Mouse (Mus musculus): ENCODE results near the gene Icam4. TPM values are rescaled to one million over a fixed set of nuclear protein-coding genes. Genes with fewer than 3 reads are reported as not detected.

The Icam4 gene
- polyA plus RNA-seq, 1 experiment from 2014 or later = 16.2 TPM

DNA sequence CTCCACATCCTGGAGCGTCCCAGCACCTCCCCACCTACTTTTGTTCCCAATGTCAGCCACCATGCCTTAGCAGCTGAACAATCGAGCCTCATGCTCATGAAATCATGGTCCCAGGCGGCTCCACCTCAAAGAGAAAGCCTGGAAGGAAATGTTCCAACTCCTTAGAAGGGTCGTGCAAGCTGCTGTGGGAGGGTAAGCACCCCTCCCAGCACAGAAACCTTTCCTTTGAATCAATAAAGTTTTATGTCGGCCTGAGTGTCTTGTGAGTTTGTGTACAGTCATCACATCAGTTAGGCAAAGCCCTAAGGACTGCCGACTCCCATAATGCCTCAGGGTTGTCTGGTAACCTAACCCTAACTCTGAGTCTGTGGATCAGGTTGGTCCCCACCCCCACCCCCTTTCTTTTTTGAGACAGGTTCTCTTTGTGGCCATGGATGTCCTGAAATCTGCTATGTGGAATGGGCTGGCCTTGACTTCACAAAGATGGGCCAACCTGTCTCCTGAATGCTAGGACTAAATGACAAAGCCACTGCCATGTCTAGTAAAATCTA, 538 bp upstream of the Icam4 start:
- H3K9me3 ChIP-seq = no peaks in the 10 kb centered on the region
- no peaks in the 10 kb centered on the region for H3K36me3 ChIP-seq
- no peak overlapping the region for H3K4me2 ChIP-seq
- H3K27ac ChIP-seq = no peak overlapping the region
- 68% methylated on average over 6 of the region's 6 CpGs for WGBS
- ATAC-seq (ENCODE audit: insufficient read depth, low FRiP score, low read depth) = no peak
- peaks cover 33% of the 10 kb centered on the region for H3K27me3 ChIP-seq (replicated peaks)
- H3K9ac ChIP-seq = no peak overlapping the region
- H3K4me3 ChIP-seq (replicated peaks) = no peak overlapping the region
- H3K4me1 ChIP-seq = peaks cover 38% of the 10 kb centered on the region

DNA sequence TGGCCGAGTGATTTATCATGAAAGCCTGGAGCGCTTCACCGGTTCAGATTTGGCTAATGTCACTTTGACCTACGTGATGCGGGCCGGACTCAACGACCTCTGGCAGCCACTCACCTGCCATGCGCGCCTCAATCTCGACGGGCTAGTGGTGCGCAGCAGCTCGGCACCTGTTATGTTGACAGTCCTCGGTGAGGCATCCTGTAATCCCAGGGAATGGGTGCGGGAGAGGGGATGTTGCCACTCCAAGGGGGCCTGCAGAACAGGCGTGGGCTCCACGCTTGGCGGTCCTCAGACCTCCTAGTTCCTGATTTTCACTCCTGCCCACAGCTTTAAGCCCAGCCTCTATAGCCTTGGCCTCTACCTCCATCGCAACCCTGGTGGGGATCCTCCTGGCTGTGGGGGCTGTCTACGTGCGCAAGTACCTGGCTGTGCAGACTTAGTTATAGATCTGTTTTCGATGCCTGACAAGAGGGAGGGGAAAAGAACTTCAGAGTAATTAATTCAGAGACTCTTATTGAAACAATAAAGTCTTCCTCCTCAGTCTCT, 955 bp downstream of the Icam4 start:
- H3K9ac ChIP-seq = no peak overlapping the region
- ATAC-seq (ENCODE audit: insufficient read depth, low FRiP score, low read depth) = no peak
- peaks cover 45% of the 10 kb centered on the region for H3K27me3 ChIP-seq (replicated peaks)
- H3K4me1 ChIP-seq = peaks cover 44% of the 10 kb centered on the region
- H3K9me3 ChIP-seq = no peaks in the 10 kb centered on the region
- H3K36me3 ChIP-seq = no peaks in the 10 kb centered on the region
- H3K4me2 ChIP-seq = peak overlapping the region; percentile 98
- 24% methylated on average over 22 of the region's 22 CpGs for WGBS
- H3K27ac ChIP-seq = no peak overlapping the region
- peak overlapping the region; percentile 54 for H3K4me3 ChIP-seq (replicated peaks)

DNA sequence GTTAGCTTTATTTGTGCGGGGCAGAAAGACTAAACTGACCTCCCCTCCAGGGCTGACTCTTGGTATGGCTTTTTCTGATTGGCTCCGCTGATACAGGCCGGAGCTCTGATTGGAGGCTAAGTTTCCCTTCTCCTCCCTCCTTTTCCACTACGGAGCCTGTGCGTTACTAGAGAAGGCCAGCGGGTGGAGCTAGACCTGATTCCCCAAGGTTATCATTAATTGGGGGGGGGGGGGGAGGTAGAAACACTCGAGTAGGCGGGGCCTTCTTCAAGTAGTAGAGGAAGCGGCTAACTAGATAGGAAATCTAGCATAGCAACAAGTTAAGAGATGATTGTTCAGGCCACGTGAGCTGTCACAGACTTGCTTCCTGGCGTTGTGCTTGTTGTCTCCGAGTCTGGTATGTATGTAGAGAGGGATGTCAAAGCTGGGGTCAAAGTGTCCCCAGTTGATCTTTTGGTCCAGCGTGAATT, 1.6 kb downstream of the Icam4 start:
- Histone ChIP-seq H3K4me3 (replicated peaks) (peak overlapping the region; percentile 54), H3K36me3 (no peaks in the 10 kb centered on the region), H3K27me3 (replicated peaks) (peaks cover 52% of the 10 kb centered on the region), H3K9ac (no peak overlapping the region), H3K4me2 (peak overlapping the region; percentile 98), H3K27ac (peak overlapping the region; percentile 55; the same call in 1 of the 2 replicates), H3K9me3 (no peaks in the 10 kb centered on the region), H3K4me1 (peaks cover 44% of the 10 kb centered on the region)
- 0% methylated on average over 13 of the region's 13 CpGs for WGBS
- ATAC-seq (ENCODE audit: insufficient read depth, low FRiP score, low read depth) = peak; percentile 73; the same call in 1 of the 2 replicates

DNA sequence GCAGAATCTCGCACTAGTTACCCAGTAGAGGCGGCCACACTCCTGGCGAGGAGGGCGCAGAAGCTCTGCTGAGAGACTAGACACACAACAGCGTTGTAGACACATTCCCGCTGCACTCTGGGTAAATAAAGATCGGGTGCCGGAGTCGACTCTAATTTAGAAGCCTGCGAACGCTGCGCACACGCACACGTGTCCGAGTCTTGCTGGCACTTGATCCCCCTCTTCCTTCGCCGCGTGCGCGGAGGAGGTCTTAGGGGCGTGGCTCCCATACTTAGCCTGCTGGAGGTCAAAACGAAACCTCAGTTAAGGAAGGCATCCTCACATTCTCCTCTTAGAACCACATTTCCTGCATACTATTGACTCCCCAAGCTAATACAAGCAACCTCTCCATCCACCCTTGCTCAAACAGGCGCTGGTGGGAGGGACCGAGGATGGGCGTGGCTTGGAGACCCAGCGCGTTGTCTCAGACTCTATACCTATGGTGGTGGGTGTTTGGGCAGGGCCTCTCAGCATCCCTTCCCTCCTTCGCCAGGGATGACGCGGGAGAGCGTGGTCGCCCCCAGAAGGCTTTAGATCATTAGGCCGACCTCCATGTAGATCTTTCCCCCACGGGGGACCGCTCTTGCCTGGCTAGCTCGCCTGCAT, 2.2 kb downstream of the Icam4 start:
- ATAC-seq (ENCODE audit: insufficient read depth, low FRiP score, low read depth) = no peak; the same call in 1 of the 2 replicates
- peak overlapping the region; percentile 98 for H3K4me2 ChIP-seq
- H3K27ac ChIP-seq = peak overlapping the region; percentile 55; the same call in 1 of the 2 replicates
- H3K4me1 ChIP-seq = peaks cover 44% of the 10 kb centered on the region
- no peaks in the 10 kb centered on the region for H3K9me3 ChIP-seq
- peaks cover 57% of the 10 kb centered on the region for H3K27me3 ChIP-seq (replicated peaks)
- no peak overlapping the region; the same call in 1 of the 2 replicates for H3K9ac ChIP-seq
- WGBS = under 1% methylated on average over 36 of the region's 36 CpGs
- H3K36me3 ChIP-seq = no peaks in the 10 kb centered on the region
- peak overlapping the region; percentile 54 for H3K4me3 ChIP-seq (replicated peaks)

DNA sequence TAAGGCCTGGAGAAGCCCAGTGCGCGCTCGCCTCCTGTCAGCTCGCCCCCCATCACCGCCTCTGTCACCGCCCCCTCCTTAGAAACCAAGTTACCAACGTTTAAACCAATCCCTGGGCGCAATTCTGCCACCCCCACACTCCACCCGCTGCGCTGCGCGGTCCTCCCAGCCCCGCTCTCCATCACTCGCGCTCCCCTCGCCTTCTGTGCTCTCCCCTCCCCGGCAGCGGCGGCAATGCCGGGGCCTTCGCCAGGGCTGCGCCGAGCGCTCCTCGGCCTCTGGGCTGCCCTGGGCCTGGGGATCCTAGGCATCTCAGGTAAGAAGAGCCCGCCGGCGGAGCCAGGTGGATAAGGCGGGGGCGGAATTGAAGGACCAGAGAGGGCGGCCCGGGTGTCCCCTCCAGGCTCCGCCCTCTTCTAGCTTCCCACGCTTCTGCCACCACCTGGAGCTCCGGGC, 2.8 kb downstream of the Icam4 start, which contains the start of gene Icam5:
Icam5 (plus strand) TSS at position 178 of the 456 bp plus-strand sequence.
- H3K4me2 ChIP-seq = peak within 1 kb of the TSS; percentile 98
- H3K27me3 ChIP-seq (replicated peaks) = peaks cover 63% of the 10 kb centered on the region
- H3K4me3 ChIP-seq (replicated peaks) = peak within 1 kb of the TSS; percentile 54
- no peaks in the 10 kb centered on the region for H3K9me3 ChIP-seq
- H3K9ac ChIP-seq = peak within 1 kb of the TSS; percentile 26; the same call in 1 of the 2 replicates
- WGBS = under 1% methylated on average over 35 of the region's 35 CpGs
- ATAC-seq (ENCODE audit: insufficient read depth, low FRiP score, low read depth) = no peak
- no peaks in the 10 kb centered on the region for H3K36me3 ChIP-seq
- peaks cover 44% of the 10 kb centered on the region for H3K4me1 ChIP-seq
- peak within 1 kb of the TSS; percentile 55; the same call in 1 of the 2 replicates for H3K27ac ChIP-seq

DNA sequence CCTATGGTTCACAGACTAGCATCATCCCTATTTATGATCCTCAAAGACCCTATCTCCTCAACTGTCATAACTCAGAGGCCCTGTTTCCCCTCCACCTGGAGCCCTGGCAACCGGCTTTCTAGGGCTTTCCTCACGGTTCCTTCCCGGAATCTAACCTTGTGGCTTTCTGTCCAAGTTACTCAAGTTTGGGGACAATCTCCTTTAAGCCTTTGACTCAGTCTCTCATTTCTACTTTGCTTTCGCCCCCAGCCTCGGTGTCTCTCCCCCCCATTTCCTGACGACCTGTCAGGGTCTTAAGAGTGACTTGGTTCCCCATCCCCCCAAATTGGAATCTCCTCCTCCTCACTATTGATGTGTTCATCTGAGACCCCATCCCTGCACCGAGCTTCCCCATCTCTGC, 3.3 kb downstream of the Icam4 start:
- Histone ChIP-seq H3K27me3 (replicated peaks) (peaks cover 66% of the 10 kb centered on the region), H3K9ac (peak overlapping the region; percentile 26; the same call in 1 of the 2 replicates), H3K36me3 (no peaks in the 10 kb centered on the region), H3K27ac (no peak overlapping the region), H3K9me3 (no peaks in the 10 kb centered on the region), H3K4me2 (peak overlapping the region; percentile 98), H3K4me1 (peaks cover 49% of the 10 kb centered on the region), H3K4me3 (replicated peaks) (peak overlapping the region; percentile 54)
- 6% methylated on average over 7 of the region's 7 CpGs for WGBS
- ATAC-seq (ENCODE audit: insufficient read depth, low FRiP score, low read depth) = no peak

DNA sequence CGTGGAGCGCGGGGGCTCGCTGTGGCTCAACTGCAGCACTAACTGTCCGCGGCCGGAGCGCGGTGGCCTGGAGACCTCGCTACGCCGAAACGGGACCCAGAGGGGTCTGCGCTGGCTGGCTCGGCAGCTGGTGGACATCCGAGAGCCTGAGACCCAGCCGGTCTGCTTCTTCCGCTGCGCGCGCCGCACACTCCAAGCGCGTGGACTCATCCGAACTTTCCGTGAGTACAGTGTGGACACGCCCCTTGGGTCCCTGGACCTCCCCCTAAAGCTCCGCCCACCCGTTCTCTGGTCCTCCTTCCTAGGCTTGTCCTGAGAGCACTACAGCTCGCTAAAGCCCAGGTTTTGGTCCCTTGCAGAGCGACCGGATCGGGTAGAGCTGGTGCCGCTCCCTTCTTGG, 4.0 kb downstream of the Icam4 start:
- Histone ChIP-seq H3K4me2 (peak overlapping the region; percentile 98), H3K27ac (no peak overlapping the region), H3K4me3 (replicated peaks) (peak overlapping the region; percentile 54), H3K27me3 (replicated peaks) (peaks cover 72% of the 10 kb centered on the region), H3K9ac (peak overlapping the region; percentile 26; the same call in 1 of the 2 replicates), H3K36me3 (no peaks in the 10 kb centered on the region), H3K9me3 (no peaks in the 10 kb centered on the region), H3K4me1 (peaks cover 54% of the 10 kb centered on the region)
- ATAC-seq (ENCODE audit: insufficient read depth, low FRiP score, low read depth) = peak; percentile 76
- 0% methylated on average over 34 of the region's 34 CpGs for WGBS

DNA sequence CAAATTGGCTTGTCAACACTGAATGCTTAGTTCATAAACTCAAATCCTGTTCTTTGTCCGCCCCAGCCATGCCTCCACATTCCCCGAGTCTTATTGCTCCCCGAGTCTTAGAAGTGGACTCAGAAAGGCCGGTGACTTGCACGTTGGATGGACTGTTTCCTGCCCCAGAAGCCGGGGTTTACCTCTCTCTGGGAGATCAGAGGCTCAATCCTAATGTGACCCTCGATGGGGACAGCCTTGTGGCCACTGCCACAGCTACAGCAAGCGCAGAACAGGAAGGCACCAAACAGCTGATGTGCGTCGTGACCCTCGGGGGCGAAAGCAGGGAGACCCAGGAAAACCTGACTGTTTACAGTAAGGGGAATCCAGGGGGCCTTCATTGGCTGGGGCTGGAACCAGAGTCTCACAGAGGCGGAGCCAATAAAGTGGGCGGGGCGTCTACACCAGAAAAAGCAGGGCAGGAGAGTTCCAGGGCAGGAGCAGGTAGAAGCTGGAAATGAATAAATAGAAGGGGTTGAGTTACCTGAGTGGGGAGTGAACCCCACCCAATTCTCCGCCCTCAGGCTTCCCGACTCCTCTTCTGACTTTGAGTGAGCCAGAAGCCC, 5.4 kb downstream of the Icam4 start:
- 5% methylated on average over 17 of the region's 17 CpGs for WGBS
- H3K36me3 ChIP-seq = no peaks in the 10 kb centered on the region
- no peaks in the 10 kb centered on the region for H3K9me3 ChIP-seq
- 0 out of 2 replicates have a peak overlapping the region, but pooled peaks have one; percentile 13 for H3K4me2 ChIP-seq
- H3K27ac ChIP-seq = no peak overlapping the region
- peaks cover 84% of the 10 kb centered on the region for H3K27me3 ChIP-seq (replicated peaks)
- H3K9ac ChIP-seq = no peak overlapping the region
- no peak overlapping the region for H3K4me3 ChIP-seq (replicated peaks)
- peaks cover 51% of the 10 kb centered on the region for H3K4me1 ChIP-seq
- ATAC-seq (ENCODE audit: insufficient read depth, low FRiP score, low read depth) = no peak

DNA sequence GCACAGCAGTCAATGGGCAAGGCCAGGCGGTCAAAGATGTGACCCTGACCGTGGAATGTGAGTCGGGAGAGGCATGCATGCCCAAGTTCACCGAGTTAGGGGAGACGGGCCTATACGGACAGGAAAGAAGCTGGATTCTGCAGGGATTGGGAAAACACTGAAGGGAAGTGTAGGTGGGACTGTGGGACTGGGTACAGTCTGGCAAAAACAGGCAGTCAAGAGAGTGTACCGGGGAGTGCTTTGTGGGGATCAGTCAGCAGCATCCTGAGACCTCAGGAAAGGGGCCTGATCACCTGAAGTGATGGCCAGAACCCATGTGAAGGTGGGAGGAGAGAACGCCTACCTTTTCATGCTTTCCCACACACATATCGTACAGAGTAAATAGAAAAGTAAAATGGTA, 6.4 kb downstream of the Icam4 start:
- Histone ChIP-seq H3K27me3 (replicated peaks) (peaks cover 86% of the 10 kb centered on the region), H3K4me3 (replicated peaks) (no peak overlapping the region), H3K9me3 (no peaks in the 10 kb centered on the region), H3K27ac (no peak overlapping the region), H3K9ac (no peak overlapping the region), H3K36me3 (no peaks in the 10 kb centered on the region), H3K4me2 (no peak overlapping the region), H3K4me1 (peaks cover 44% of the 10 kb centered on the region)
- 24% methylated on average over 9 of the region's 9 CpGs for WGBS
- ATAC-seq (ENCODE audit: insufficient read depth, low FRiP score, low read depth) = no peak

DNA sequence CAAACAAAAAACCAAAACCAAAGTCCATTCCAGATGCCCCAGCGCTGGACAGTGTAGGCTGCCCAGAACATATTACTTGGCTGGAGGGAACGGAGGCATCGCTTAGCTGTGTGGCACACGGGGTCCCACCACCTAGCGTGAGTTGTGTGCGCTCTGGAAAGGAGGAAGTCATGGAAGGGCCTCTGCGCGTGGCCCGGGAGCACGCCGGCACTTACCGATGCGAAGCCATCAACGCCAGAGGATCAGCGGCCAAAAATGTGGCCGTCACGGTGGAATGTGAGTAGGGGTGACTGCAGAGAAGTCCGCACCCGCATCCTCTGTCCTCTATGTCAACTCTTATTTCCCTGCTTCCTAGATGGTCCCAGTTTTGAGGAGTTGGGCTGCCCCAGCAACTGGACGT, 7.0 kb downstream of the Icam4 start:
- peaks cover 87% of the 10 kb centered on the region for H3K27me3 ChIP-seq (replicated peaks)
- H3K9me3 ChIP-seq = no peaks in the 10 kb centered on the region
- H3K9ac ChIP-seq = no peak overlapping the region
- peaks cover 44% of the 10 kb centered on the region for H3K4me1 ChIP-seq
- H3K27ac ChIP-seq = no peak overlapping the region
- no peak overlapping the region for H3K4me2 ChIP-seq
- no peaks in the 10 kb centered on the region for H3K36me3 ChIP-seq
- no peak for ATAC-seq (ENCODE audit: insufficient read depth, low FRiP score, low read depth)
- 11% methylated on average over 20 of the region's 20 CpGs for WGBS
- no peak overlapping the region for H3K4me3 ChIP-seq (replicated peaks)

DNA sequence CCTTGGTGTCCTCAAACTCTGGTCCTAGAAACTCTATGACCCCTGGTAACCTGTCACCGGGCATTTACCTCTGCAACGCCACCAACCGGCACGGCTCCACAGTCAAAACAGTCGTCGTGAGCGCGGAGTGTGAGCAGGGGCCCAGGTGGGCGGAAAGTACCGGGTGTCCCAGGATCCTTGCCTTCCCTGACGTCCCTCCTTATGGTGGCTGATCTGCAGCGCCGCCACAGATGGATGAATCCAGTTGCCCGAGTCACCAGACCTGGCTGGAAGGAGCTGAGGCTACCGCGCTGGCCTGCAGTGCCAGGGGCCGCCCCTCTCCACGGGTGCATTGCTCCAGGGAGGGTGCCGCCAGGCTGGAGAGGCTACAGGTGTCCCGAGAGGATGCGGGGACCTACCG, 7.5 kb downstream of the Icam4 start:
- H3K36me3 ChIP-seq = no peaks in the 10 kb centered on the region
- no peak overlapping the region for H3K4me2 ChIP-seq
- H3K4me1 ChIP-seq = peaks cover 39% of the 10 kb centered on the region
- no peak overlapping the region for H3K4me3 ChIP-seq (replicated peaks)
- H3K27ac ChIP-seq = no peak overlapping the region
- no peak overlapping the region for H3K9ac ChIP-seq
- H3K9me3 ChIP-seq = no peaks in the 10 kb centered on the region
- WGBS = 5% methylated on average over 22 of the region's 22 CpGs
- ATAC-seq (ENCODE audit: insufficient read depth, low FRiP score, low read depth) = no peak
- peaks cover 84% of the 10 kb centered on the region for H3K27me3 ChIP-seq (replicated peaks)

Measured in stomach, embryonic 15.5 days (tissue).